Mouse (Mus musculus) cerebellum, adult 2 months (tissue): ENCODE data around the gene Sowaha. TPM values are rescaled to one million over a fixed set of nuclear protein-coding genes. Genes with fewer than 3 reads are reported as not detected.

Source experiments
- DNase-seq, 2 experiments: peaks; one replicate each; pipeline ENCODE4 v3.0.0; 2021
- H3K27ac ChIP-seq: fragments of 200-500 bp; 2 replicates; pipeline ENCODE4 v1.5.1; 2012; ENCODE audit warnings: low read length, control low read depth, inconsistent platforms; ENCODE audit not compliant: insufficient read depth
- H3K27me3 ChIP-seq: fragments of 200-500 bp; 2 replicates; pipeline ENCODE4 v1.6.1; 2012; ENCODE audit warnings: inconsistent platforms, mild to moderate bottlenecking, low read length, moderate library complexity; ENCODE audit not compliant: control insufficient read depth, insufficient read depth
- H3K4me1 ChIP-seq: fragments of 200-500 bp; 2 replicates; pipeline ENCODE4 v1.6.1; 2011; ENCODE audit warnings: low read length; ENCODE audit not compliant: control insufficient read depth, insufficient read depth
- H3K4me3 ChIP-seq: fragments of 200-500 bp; replicated peaks from 2 replicates; pipeline ENCODE3; 2011; ENCODE audit warnings: mild to moderate bottlenecking, low read depth, low read length, control low read depth; ENCODE audit not compliant: insufficient read depth
- CTCF ChIP-seq: fragments of 200-500 bp; IDR thresholded peaks from 2 replicates; pipeline ENCODE4 v1.5.1; 2011; ENCODE audit warnings: low read depth, mild to moderate bottlenecking, control low read depth, low read length, moderate library complexity, borderline replicate concordance; ENCODE audit not compliant: insufficient read depth
- POLR2A ChIP-seq: fragments of 200-500 bp; IDR thresholded peaks from 2 replicates; pipeline ENCODE4 v1.6.1; 2011; ENCODE audit warnings: low read length, control low read depth, borderline replicate concordance; ENCODE audit not compliant: insufficient read depth
- WGBS: fragments of 180-500 bp; shearing (Covaris S2); methylation state at CpG from one replicate; pipeline ENCODE4 v1.1.7; 2018; 5-methylcytosine and 5-hydroxymethylcytosine counted together
- polyA plus RNA-seq: library from polyadenylated mRNA; depleted of rRNA; stranded (reverse); fragments of >200 nt; gene quantifications from 2 replicates; pipeline ENCODE4 v1.2.3, GENCODE M21; 2012

Sowaha gene
- polyA plus RNA-seq, 1 experiment = 23.1 TPM

GRCm38 (mm10) chr11:53452396-53452795 lies 27.7 kb downstream of the Sowaha start:
- H3K27me3 ChIP-seq = no peaks in the 10 kb centered on the region
- peaks cover 21% of the 10 kb centered on the region for H3K4me1 ChIP-seq
- no peak overlapping the region for H3K27ac ChIP-seq
- no peak overlapping the region for H3K4me3 ChIP-seq
- 24% methylated on average over 9 of the region's 9 CpGs for WGBS
- TF ChIP-seq POLR2A (no peak), CTCF (no peak)
- DNase-seq = peak; percentile 62 to 79

DNA sequence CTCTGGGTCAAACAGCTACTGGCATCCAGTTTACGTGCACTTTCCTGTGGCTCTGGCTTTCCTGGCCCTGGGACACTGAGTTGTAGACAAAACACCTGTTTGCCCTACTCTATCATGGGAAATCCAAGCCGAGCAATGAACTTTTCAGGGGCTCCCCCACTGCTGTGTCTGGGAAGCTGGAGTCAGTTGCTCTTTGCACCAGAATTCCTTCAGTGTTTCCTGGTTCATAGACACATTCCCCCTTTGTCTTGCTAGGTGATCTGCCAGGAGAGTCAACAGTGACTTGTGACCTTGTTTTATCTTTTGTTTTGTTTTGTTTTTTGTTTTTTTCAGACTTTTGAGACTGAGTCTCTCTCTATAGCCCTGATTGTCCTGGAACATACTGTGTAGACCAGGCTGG lies 28.7 kb downstream of the Sowaha start:
- Histone ChIP-seq H3K4me3 (no peak overlapping the region), H3K27me3 (no peaks in the 10 kb centered on the region), H3K27ac (no peak overlapping the region), H3K4me1 (peaks cover 21% of the 10 kb centered on the region)
- 90% methylated on average over 2 of the region's 2 CpGs for WGBS
- DNase-seq = no peak
- no peak for TF ChIP-seq CTCF
- TF ChIP-seq POLR2A = no peak

DNA sequence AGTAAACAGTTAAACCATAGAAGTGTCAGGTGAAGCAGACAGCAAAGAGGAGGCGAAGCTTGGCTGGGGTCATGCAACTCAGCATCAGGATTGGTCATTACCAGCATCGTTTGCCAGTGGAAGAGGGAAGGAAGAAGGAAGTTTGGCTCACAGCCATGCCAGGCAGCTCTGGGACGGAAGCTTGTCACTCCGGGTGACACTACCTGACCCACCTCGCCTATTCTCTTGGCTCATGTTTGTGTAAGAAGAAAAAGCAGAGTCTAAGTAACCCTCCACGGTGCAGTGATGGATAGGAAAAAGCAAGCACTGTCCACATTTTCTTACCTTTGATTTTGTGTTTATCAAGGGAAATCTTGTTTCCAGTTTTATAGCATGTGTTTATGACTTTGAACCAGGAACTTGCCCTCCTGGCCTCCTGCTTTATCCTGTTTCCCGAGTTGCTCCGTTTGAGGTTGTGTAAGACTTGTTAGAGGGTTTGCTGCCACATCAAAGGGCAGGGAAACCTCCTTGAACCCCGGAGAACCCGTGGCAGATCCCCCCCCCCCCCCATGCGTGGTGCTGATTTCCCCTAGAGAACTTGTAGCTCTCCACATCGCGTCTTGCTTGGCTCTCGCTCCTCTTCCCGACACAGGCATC lies 29.9 kb downstream of the Sowaha start:
- Histone ChIP-seq H3K27ac (no peak overlapping the region), H3K4me3 (no peak overlapping the region), H3K4me1 (peaks cover 21% of the 10 kb centered on the region), H3K27me3 (no peaks in the 10 kb centered on the region)
- 31% methylated on average over 15 of the region's 15 CpGs for WGBS
- no peak for DNase-seq
- TF ChIP-seq POLR2A (no peak), CTCF (no peak)

DNA sequence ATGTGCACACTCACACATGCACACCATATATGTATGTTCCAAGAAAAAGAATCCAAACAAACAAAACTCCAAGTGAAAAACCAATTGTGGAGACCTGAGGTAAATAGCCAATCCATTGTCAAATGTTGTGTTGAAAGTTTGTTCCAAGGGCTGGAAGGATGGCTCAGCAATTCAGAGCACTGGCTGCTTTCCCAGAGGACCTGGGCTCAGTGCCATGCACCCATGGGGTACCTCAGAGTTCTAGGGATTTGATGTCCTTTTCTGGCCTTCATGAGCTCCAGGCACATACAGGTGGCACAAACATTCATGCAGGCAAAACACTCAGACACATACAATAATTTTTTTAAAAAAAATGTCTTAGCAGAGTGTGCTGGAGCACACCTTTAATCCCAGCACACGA lies 31.5 kb downstream of the Sowaha start:
- Histone ChIP-seq H3K4me1 (peaks cover 21% of the 10 kb centered on the region), H3K27me3 (no peaks in the 10 kb centered on the region), H3K27ac (no peak overlapping the region), H3K4me3 (no peak overlapping the region)
- DNase-seq = peak; percentile 95 to 96
- TF ChIP-seq CTCF = no peak
- TF ChIP-seq POLR2A = no peak
- 9% methylated on average over 1 of the region's 1 CpGs for WGBS

- H3K4me1 ChIP-seq = peaks cover 20% of the 10 kb centered on the region
- no peak overlapping the region for H3K4me3 ChIP-seq
- TF ChIP-seq CTCF = no peak
- TF ChIP-seq POLR2A = no peak
- no peaks in the 10 kb centered on the region for H3K27me3 ChIP-seq
- no peak for DNase-seq
- 80% methylated on average over 8 of the region's 8 CpGs for WGBS
- no peak overlapping the region for H3K27ac ChIP-seq
Measured at GRCm38 (mm10) chr11:53447996-53448395, 32.1 kb downstream of the Sowaha start.

GRCm38 (mm10) chr11:53446183-53446582 lies 33.9 kb downstream of the Sowaha start:
- TF ChIP-seq POLR2A = no peak
- no peak for TF ChIP-seq CTCF
- 95% methylated on average over 13 of the region's 13 CpGs for WGBS
- no peak for DNase-seq

GRCm38 (mm10) chr11:53445562-53445961 lies 34.5 kb downstream of the Sowaha start:
- no peak for DNase-seq
- Histone ChIP-seq H3K27ac (no peak overlapping the region), H3K4me3 (no peak overlapping the region), H3K4me1 (peaks cover 8% of the 10 kb centered on the region; the same call in 1 of the 2 replicates), H3K27me3 (no peaks in the 10 kb centered on the region)
- 86% methylated on average over 13 of the region's 13 CpGs for WGBS
- no peak for TF ChIP-seq CTCF
- TF ChIP-seq POLR2A = no peak

More at GRCm38 (mm10) chr11:53446183-53446582, 33.9 kb downstream of the Sowaha start:
- no peak overlapping the region for H3K4me3 ChIP-seq
- H3K27me3 ChIP-seq = no peaks in the 10 kb centered on the region
- peaks cover 12% of the 10 kb centered on the region; the same call in 1 of the 2 replicates for H3K4me1 ChIP-seq
- H3K27ac ChIP-seq = no peak overlapping the region

DNA sequence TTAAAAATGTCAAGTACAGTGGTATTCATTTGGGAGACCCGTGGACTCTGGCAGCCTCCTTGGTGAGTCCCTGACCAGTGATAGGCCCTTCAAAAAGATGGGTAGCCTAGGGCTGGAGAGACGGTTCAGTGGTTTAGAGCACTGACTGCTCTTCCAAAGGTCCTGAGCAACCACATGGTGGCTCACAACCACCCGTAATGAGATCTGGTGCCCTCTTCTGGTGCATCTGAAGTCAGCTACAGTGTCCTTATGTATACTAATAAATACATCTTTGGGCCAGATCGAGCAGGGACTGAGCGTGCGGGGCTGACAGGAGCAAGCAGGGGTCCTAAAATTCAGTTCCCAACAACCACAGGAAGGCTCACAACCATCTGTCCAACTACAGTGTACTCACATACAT lies 36.2 kb downstream of the Sowaha start:
- Histone ChIP-seq H3K4me1 (no peaks in the 10 kb centered on the region), H3K4me3 (no peak overlapping the region), H3K27ac (no peak overlapping the region), H3K27me3 (no peaks in the 10 kb centered on the region)
- WGBS = 11% methylated on average over 6 of the region's 6 CpGs
- DNase-seq = peak; percentile 49 to 52
- TF ChIP-seq CTCF (peak; percentile 61), POLR2A (no peak)
